16 mouse cellular contexts compared by ENCODE assay signal in genomic region chr7:34266421-34266820, GRCm38 (mm10). TPM values are rescaled to one million over a fixed set of nuclear protein-coding genes. Genes with fewer than 3 reads are reported as not detected.
DNase-seq lines count a peak whose midpoint lies in the region; ATAC-seq and TF ChIP-seq lines count a peak whose summit lies in the region.
"Had no signal": no experiment of that assay in that cellular context is flagged by ENCODE, and none has a peak within 500 bp of the region (broad histone marks: within the 10 kb centered on the region; RNA-seq: fewer than 3 reads in every experiment).

No protein-coding gene starts in this region.

- TF ChIP-seq POLR2A in cortical plate, adult 2 months (IDR thresholded peaks at IDR 0.05; ENCODE audit: extremely low read depth, insufficient read depth, low read length): no peak
- no peak for TF ChIP-seq POLR2A in olfactory bulb, adult 2 months (IDR thresholded peaks at IDR 0.05; ENCODE audit: insufficient read depth, low read depth, low read length)

- no peak overlapping the region for H3K4me3 ChIP-seq in heart, embryonic 11.5 days (ENCODE audit: low read depth, low read length)
- no peak overlapping the region for H3K4me3 ChIP-seq in lung, embryonic 15.5 days
- H3K4me3 ChIP-seq in cortical plate, adult 2 months (ENCODE audit: insufficient read depth, low read length): no peak overlapping the region
- no peak overlapping the region for H3K4me3 ChIP-seq in olfactory bulb, adult 2 months (ENCODE audit: insufficient read depth, low read depth, low read length)
- H3K4me3 ChIP-seq: limb, embryonic 13.5 days; neural tube, embryonic 12.5 days had no signal

- 0 out of 2 replicates have a peak overlapping the region, but pooled peaks have one; percentile 17 for H3K9ac ChIP-seq in heart, embryonic 11.5 days (ENCODE audit: low read depth, low read length)
- no peak overlapping the region for H3K9ac ChIP-seq in lung, embryonic 15.5 days
- H3K9ac ChIP-seq: forebrain, postnatal 0 days; limb, embryonic 13.5 days; neural tube, embryonic 12.5 days had no signal

- ATAC-seq in heart, embryonic 11.5 days (replicated peaks; ENCODE audit: insufficient number of reproducible peaks, low FRiP score, low TSS enrichment): no peak
- ATAC-seq in lung, embryonic 15.5 days (ENCODE audit: borderline replicate concordance, extremely low read depth, low FRiP score, low TSS enrichment): no peak
- ATAC-seq in activated CD4-positive, CD25-positive, alpha-beta regulatory T cell, adult 4 months: no peak
- ATAC-seq: hindbrain, embryonic 16.5 days had no signal

- H3K36me3 ChIP-seq in heart, embryonic 11.5 days (ENCODE audit: control insufficient read depth, insufficient read depth, low read length): peaks cover 5% of the 10 kb centered on the region; the same call in 1 of the 2 replicates
- peaks cover 21% of the 10 kb centered on the region; the same call in 1 of the 2 replicates for H3K36me3 ChIP-seq in lung, embryonic 15.5 days

- no peak for DNase-seq in heart, postnatal 25 days (ENCODE audit: low spot score)
- no peak for DNase-seq in lung, adult 18-20 months
- DNase-seq in embryo, embryonic 11 days: no peak

- H3K9me3 ChIP-seq in heart, embryonic 11.5 days (replicated peaks; ENCODE audit: control insufficient read depth, low read length): no peaks in the 10 kb centered on the region
- no peaks in the 10 kb centered on the region for H3K9me3 ChIP-seq in lung, embryonic 15.5 days
- H3K9me3 ChIP-seq: limb, embryonic 13.5 days; neural tube, embryonic 12.5 days had no signal

- intact Hi-C loops in heart, postnatal 25 days (cut with DNase I): loop anchor here (1.0 to 5.0 kb wide), 3 partner anchors 46 to 89 kb away; partner anchors contain the start of gene 4931406P16Rik

- no peak for TF ChIP-seq CTCF in cortical plate, adult 2 months (IDR thresholded peaks at IDR 0.05; ENCODE audit: extremely low read depth, insufficient read depth, low read length)
- TF ChIP-seq CTCF in olfactory bulb, adult 2 months (IDR thresholded peaks at IDR 0.05; ENCODE audit: insufficient read depth, low read depth, low read length): no peak

- no peak overlapping the region for H3K4me2 ChIP-seq in heart, embryonic 11.5 days
- no peak overlapping the region for H3K4me2 ChIP-seq in lung, embryonic 15.5 days
- H3K4me2 ChIP-seq: limb, embryonic 13.5 days; neural tube, embryonic 12.5 days had no signal

- peaks cover 38% of the 10 kb centered on the region for H3K4me1 ChIP-seq in heart, embryonic 11.5 days (ENCODE audit: control insufficient read depth, insufficient read depth, low read length)
- H3K4me1 ChIP-seq in lung, embryonic 15.5 days: 0 out of 2 replicates have a peak, but pooled peaks cover 6% of the 10 kb centered on the region
- H3K4me1 ChIP-seq in cortical plate, adult 2 months (ENCODE audit: control insufficient read depth, insufficient read depth, low read length): peaks cover 3% of the 10 kb centered on the region; the same call in 1 of the 2 replicates
- peaks cover 5% of the 10 kb centered on the region for H3K4me1 ChIP-seq in olfactory bulb, adult 2 months (ENCODE audit: control insufficient read depth, insufficient read depth, low read length)
- H3K4me1 ChIP-seq: neural tube, embryonic 12.5 days had no signal

- H3K27ac ChIP-seq in heart, embryonic 11.5 days (ENCODE audit: low read depth, low read length): peak overlapping the region; percentile 73
- peak overlapping the region; percentile 22; the same call in 1 of the 2 replicates for H3K27ac ChIP-seq in lung, embryonic 15.5 days
- H3K27ac ChIP-seq in cortical plate, adult 2 months (ENCODE audit: insufficient read depth, low read length): peak overlapping the region; percentile 65; the same call in 1 of the 2 replicates
- peak overlapping the region; percentile 45 for H3K27ac ChIP-seq in olfactory bulb, adult 2 months (ENCODE audit: insufficient read depth, low read depth, low read length)
- H3K27ac ChIP-seq: neural tube, embryonic 12.5 days had no signal

- no peaks in the 10 kb centered on the region for H3K27me3 ChIP-seq in heart, embryonic 11.5 days (ENCODE audit: control insufficient read depth, insufficient read depth, low read length)
- no peaks in the 10 kb centered on the region for H3K27me3 ChIP-seq in lung, embryonic 15.5 days
- H3K27me3 ChIP-seq: limb, embryonic 13.5 days; neural tube, embryonic 12.5 days had no signal

RNA-seq across cellular contexts. Expression of gene Gm6096, which starts 15.6 kb away (rescaled TPM):
- 0.80 and 1.2 TPM in 2 replicates for polyA plus RNA-seq in heart, embryonic 11.5 days (2014; fragmentation: Nextera tagmentation; extraction: Ambion mirVana)
- not detected for total RNA-seq in heart, postnatal 25 days (2021)
- polyA plus RNA-seq in lung, embryonic 15.5 days (2015; fragmentation: Nextera tagmentation; extraction: Ambion mirVana): 0.57 TPM in 1 of 2 replicates, not detected in the other
- not detected in 2 replicates for polyA plus RNA-seq in cortical plate, adult 2 months (2012; rRNA removed)
- polyA plus RNA-seq in olfactory bulb, adult 2 months (2012; ENCODE audit: insufficient read depth, insufficient read length, low replicate concordance, missing spikeins): not detected in 2 replicates
- not detected for polyA plus RNA-seq in activated CD4-positive, CD25-positive, alpha-beta regulatory T cell, adult 4 months (2017; shearing (Covaris generic))
- total RNA-seq: adrenal gland, adult 2 months; common myeloid progenitor, adult 5-6 weeks; forebrain, postnatal 0 days; gastrocnemius, postnatal 36 days had no signal
- polyA plus RNA-seq: adrenal gland, adult 2 months; forebrain, postnatal 0 days; neural tube, embryonic 12.5 days; urinary bladder, adult 2 months had no signal

RNA-seq across cellular contexts. Expression of gene Gpi1, which starts 36.3 kb away (rescaled TPM):
- 798 and 824 TPM in 2 replicates for polyA plus RNA-seq in heart, embryonic 11.5 days (2014; fragmentation: Nextera tagmentation; extraction: Ambion mirVana)
- total RNA-seq in heart, postnatal 25 days (2021): 100 to 1,000 TPM; 547 to 566 TPM
- polyA plus RNA-seq in lung, embryonic 15.5 days (2015; fragmentation: Nextera tagmentation; extraction: Ambion mirVana): 252 and 264 TPM in 2 replicates
- polyA plus RNA-seq in cortical plate, adult 2 months (2012; rRNA removed): 708 and 714 TPM in 2 replicates
- polyA plus RNA-seq in olfactory bulb, adult 2 months (2012; ENCODE audit: insufficient read depth, insufficient read length, low replicate concordance, missing spikeins): 367 and 564 TPM in 2 replicates
- 100 to 1,000 TPM; 354 to 384 TPM for polyA plus RNA-seq in activated CD4-positive, CD25-positive, alpha-beta regulatory T cell, adult 4 months (2017; shearing (Covaris generic))

RNA-seq across cellular contexts. Expression of gene 4931406P16Rik, which starts 46.9 kb away (rescaled TPM):
- polyA plus RNA-seq in heart, embryonic 11.5 days (2014; fragmentation: Nextera tagmentation; extraction: Ambion mirVana): 46.2 and 56.2 TPM in 2 replicates
- total RNA-seq in heart, postnatal 25 days (2021): 10 to 100 TPM; 45.3 to 52.9 TPM
- polyA plus RNA-seq in lung, embryonic 15.5 days (2015; fragmentation: Nextera tagmentation; extraction: Ambion mirVana): 44.8 and 51.8 TPM in 2 replicates
- polyA plus RNA-seq in cortical plate, adult 2 months (2012; rRNA removed): 30.6 and 32.0 TPM in 2 replicates
- polyA plus RNA-seq in olfactory bulb, adult 2 months (2012; ENCODE audit: insufficient read depth, insufficient read length, low replicate concordance, missing spikeins): not detected in 2 replicates
- polyA plus RNA-seq in activated CD4-positive, CD25-positive, alpha-beta regulatory T cell, adult 4 months (2017; shearing (Covaris generic)): 10 to 100 TPM; 23.5 to 24.1 TPM

Comparison
In these comparisons a context has a peak if more than half of its experiments do, and no peak if none do; other contexts are left out.
1. H3K27ac ChIP-seq: peak in every context shown above with its lines; median percentile 73 in heart, embryonic 11.5 days; 65 in cortical plate, adult 2 months; 45 in olfactory bulb, adult 2 months; 22 in lung, embryonic 15.5 days.
2. RNA of gene 4931406P16Rik, which starts 46.9 kb away (polyA plus RNA-seq): 46.2 to 56.2 TPM in heart, embryonic 11.5 days, 44.8 to 51.8 TPM in lung, embryonic 15.5 days, 30.6 to 32.0 TPM in cortical plate, adult 2 months and 23.5 to 24.1 TPM in activated CD4-positive, CD25-positive, alpha-beta regulatory T cell, adult 4 months; not detected in olfactory bulb, adult 2 months; every median in the first group is over 10 times any median in the second.